Mouse (Mus musculus) E14TG2a.4 (cell line): Measurements from ENCODE around the gene Trappc12.
"Not testable (repeated sequence)": the region's sequence is repeated elsewhere in the genome, so short reads cannot be mapped to it uniquely, and the experiment has no call there.

ENCODE experiments used
- CTCF ChIP-seq: conservative IDR thresholded peaks from 2 replicates; pipeline ENCODE4 v1.5.1; 2014; ENCODE audit warnings: low read length
- NANOG ChIP-seq: IDR thresholded peaks from 2 replicates; pipeline ENCODE4 v1.6.1; 2014; ENCODE audit warnings: borderline replicate concordance, low read length, mixed read lengths
- POU5F1 ChIP-seq: IDR thresholded peaks from 2 replicates; pipeline ENCODE4 v1.6.1; 2014; ENCODE audit warnings: low read length, borderline replicate concordance

- not testable (repeated sequence) for TF ChIP-seq CTCF, NANOG, POU5F1
These were observed 16.6 kb downstream of the Trappc12 start for GRCm38 (mm10) chr12:28733520-28734245.
